Mouse (Mus musculus): Measurements from ENCODE around the gene Grk6.

Gene Grk6

DNA sequence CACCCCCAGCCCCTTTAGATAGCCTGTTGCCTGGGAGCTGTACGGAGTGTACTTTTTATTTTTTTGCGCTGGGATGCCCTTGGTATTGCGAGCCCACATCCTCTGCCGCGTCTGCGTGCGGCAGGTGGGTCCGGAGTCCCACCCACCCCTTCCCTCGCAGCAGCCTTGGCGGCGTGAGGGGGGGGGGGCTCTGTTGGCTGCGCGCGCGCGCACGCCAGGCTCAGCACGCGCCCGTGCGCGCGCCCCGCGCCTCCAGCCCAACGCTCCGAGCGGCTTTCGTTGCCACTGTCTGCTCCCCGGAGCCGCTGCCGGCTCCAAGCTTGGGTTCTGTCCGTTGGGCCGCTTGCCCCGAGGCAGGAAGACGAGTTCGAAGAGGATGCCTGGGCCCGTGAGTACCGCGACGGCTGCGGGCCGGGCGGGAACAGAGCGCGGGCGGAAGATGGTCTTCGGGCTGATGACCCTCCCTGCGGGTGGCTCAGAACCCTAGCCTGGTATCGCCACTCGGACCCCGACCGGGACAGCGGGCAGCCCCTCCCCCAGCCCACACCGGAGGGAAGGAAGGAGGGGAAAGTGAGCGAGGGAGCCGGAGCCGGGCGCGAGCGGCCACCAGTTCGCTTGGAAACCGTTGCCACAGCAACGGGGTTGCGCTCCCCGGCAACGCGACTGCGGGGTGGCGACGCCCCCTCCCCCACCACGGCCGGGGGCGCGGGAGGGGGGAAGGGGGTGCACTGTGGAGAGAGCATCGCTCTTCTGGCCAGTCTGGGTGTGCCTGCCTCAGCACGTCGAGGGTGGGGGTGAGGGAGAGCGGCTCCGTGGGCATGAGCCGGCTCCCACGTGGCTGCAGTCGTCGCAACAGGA, 19.4 kb downstream of the Grk6 start, which contains the start of gene Prr7:
Gene Prr7 (plus strand): TSS at position 241 of the 858 bp plus-strand sequence.
- DNase-seq (ENCODE audit: low spot score in 2 of 2) = peak; percentile 54 to 70

DNA sequence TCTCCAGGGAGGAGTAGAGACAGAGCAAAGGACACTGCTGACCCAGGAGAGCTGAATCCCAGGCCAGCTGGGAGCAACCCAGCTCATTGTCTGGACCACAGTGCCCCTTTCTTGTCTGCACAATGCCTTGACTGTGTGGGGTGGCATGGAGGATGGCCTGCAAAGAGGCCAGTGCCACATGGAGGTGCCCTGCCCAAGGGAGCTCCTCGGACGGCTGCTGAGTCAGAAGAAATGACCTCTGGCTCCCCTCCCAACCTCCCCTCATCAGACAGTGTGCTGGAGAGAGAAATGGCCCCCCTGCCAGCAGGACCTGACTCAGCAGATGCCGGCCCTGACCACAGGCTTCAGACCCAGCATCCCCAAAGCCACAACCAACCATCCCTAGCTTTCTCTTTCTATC, 20.3 kb downstream of the Grk6 start:
- no peak for DNase-seq (ENCODE audit: low spot score in 2 of 2)

GRCm38 (mm10) chr13:55465830-55466440, 21.1 kb downstream of the Grk6 start:
- no peak for DNase-seq (ENCODE audit: low spot score in 2 of 2)

- no peak for DNase-seq (ENCODE audit: low spot score in 2 of 2)
Measured at GRCm38 (mm10) chr13:55468851-55469560, 24.1 kb downstream of the Grk6 start.

GRCm38 (mm10) chr13:55470372-55470771, 25.5 kb downstream of the Grk6 start:
- no peak for DNase-seq (ENCODE audit: low spot score in 2 of 2)

GRCm38 (mm10) chr13:55471156-55471818, 26.4 kb downstream of the Grk6 start:
- DNase-seq (ENCODE audit: low spot score in 2 of 2) = peak in 1 of 2 experiments; percentile 76

DNA sequence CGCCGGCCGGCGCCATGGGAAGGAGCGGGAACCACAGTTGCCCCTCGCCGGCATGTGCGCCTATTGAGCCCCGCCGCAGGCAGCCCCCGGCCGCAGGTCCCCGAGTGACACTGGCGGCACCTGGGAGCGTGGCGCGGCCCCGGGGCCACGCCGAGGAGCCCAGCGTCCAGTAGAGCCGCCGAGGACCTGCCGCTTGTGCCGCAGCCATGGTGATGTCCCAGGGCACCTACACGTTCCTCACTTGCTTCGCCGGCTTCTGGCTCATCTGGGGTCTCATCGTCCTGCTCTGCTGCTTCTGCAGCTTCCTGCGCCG, 26.9 kb downstream of the Grk6 start:
- no peak for DNase-seq (ENCODE audit: low spot score in 2 of 2)

- DNase-seq (ENCODE audit: low spot score in 2 of 2) = peak in 1 of 2 experiments; percentile 79
Measured at GRCm38 (mm10) chr13:55472132-55473022, 27.5 kb downstream of the Grk6 start.

DNA sequence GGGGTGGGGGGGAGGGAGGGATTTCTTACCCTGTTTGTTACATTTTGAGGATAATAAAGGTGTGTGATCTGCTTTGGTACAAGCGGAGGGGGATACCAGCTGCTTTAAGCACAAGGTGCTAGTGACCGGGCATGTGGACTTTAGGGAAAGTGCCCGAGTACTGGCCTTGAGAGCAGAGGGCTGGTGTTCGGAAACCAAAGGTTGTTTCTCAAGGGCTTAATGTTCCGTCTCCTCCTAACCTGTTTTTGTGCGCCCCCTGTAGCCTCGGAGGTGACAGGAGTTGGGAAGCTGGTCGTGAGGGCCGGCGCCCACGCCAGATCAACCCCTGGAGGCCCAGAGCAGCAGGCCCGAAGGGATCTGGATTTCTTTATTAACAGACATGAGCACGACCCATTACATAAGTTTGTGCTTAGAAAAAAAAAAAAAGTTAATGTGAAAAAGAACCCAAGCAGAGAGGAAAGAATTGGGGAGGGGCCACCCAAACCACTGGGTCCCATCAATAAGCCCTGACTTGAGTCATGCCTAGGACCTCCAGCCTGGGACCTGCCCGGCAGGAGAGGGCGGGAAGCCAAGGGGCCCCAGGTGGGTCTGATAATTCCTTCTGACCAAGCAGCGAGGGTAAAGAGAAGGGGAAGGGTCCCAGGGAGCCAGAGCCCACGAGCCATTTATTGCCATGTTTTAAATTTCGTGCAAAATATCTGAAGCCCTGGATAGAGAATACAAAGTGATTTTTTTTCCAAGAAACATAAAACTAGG, 28.4 kb downstream of the Grk6 start:
- peak in 1 of 2 experiments; percentile 34 for DNase-seq (ENCODE audit: low spot score in 2 of 2)

DNA sequence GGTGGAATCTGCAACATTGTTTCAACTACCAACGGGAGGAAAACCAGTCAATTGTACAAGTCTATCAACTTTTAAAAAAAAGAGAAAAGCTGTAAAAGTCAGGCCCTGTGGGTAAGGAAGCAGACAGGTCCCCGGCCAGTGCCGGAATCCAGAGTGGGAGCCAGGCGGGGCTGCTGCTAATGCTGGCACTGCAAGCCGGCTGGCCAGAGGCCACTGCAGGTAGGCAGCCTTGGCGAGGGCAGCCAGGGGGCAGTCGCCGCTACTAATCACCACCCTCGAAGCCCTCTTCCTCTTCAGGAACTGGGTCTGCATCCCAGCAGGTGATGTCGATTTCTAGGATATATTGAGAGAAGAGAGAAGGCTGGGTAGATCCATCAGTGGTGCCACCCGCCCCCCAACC, 29.1 kb downstream of the Grk6 start:
- peak in 1 of 2 experiments; percentile 20 for DNase-seq (ENCODE audit: low spot score in 2 of 2)

- peak in 1 of 2 experiments; percentile 78 for DNase-seq (ENCODE audit: low spot score in 2 of 2)
Measured at GRCm38 (mm10) chr13:55474621-55475069, 29.8 kb downstream of the Grk6 start.

DNA sequence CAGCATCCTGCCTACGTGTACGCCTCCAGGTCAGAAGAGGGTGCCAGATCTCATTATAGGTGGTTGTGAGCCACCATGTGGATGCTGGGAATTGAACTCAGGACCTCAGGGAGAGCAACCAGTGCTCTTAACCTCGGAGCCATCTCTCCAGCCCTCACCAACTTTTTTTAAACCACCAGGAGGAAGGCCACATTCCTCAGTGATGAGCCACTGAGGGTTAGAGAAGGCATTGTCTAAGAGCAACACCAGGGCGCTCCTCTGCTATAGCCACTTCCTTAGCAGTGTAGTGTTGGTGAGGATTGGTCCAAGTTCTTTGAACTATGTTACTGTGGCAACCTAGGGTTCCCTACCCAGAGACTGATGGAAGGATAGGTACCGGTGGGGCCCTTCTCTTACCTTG, 30.9 kb downstream of the Grk6 start:
- DNase-seq (ENCODE audit: low spot score in 2 of 2) = no peak

DNA sequence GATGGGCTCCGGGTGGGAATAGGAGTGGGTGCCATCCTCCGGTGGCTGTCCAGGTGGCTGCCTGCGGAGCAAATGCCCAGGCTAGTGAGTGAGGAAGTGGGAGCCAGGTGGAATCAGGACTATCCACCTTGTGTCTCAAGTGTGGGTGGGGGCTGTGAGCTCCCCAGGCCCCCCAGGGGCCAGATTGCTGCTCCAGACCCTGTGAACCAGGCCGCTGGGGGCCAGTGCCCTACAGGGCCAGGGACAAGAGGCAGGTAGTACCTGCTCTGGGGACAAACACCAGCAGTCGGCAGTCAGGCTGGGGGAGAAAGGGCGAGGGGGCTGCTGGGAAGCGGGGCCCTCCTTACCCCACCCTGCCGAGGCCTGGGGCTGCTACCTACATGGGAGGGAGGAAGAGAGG, 31.4 kb downstream of the Grk6 start:
- DNase-seq (ENCODE audit: low spot score in 2 of 2) = no peak

DNA sequence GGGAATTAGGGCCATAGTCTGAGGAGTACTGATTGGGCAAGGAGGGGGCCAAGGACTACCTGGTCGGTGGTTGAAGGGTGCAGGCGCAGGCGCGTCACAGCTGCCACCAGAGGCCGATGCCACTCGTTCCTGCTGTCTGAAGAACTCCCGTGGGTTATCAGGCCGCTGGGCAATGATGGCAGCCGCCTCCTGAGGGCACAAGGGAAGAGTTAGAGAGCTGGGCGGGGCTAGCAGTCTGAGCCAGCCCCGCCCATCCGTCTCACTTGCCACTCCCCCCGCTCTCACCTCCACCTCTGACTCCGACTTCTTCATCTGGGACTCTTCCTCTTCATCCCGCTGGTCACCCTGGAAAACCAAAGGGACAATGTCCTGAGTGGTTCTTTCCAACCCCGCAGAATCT, 32.6 kb downstream of the Grk6 start:
- DNase-seq (ENCODE audit: low spot score in 2 of 2) = no peak

- DNase-seq (ENCODE audit: low spot score in 2 of 2) = peak in 1 of 2 experiments; percentile 62
Measured at GRCm38 (mm10) chr13:55478036-55478435, 33.2 kb downstream of the Grk6 start.

- DNase-seq (ENCODE audit: low spot score in 2 of 2) = no peak
Measured at GRCm38 (mm10) chr13:55479008-55479407, 34.1 kb downstream of the Grk6 start.

GRCm38 (mm10) chr13:55479929-55480328, 35.1 kb downstream of the Grk6 start:
- DNase-seq (ENCODE audit: low spot score in 2 of 2) = no peak

- DNase-seq (ENCODE audit: low spot score in 2 of 2) = no peak
Measured at GRCm38 (mm10) chr13:55482542-55482941, 37.7 kb downstream of the Grk6 start.

GRCm38 (mm10) chr13:55483071-55483470, 38.2 kb downstream of the Grk6 start:
- no peak for DNase-seq (ENCODE audit: low spot score in 2 of 2)

GRCm38 (mm10) chr13:55483593-55483992, 38.7 kb downstream of the Grk6 start:
- peak; percentile 90 to 94 for DNase-seq (ENCODE audit: low spot score in 2 of 2)
